Mouse (Mus musculus) liver, embryonic 12.5 days (tissue): ENCODE data around the gene Pdlim5. TPM values are rescaled to one million over a fixed set of nuclear protein-coding genes. Genes with fewer than 3 reads are reported as not detected.
"Not testable (repeated sequence)": the region's sequence is repeated elsewhere in the genome, so short reads cannot be mapped to it uniquely, and the experiment has no call there.

ENCODE experiments used
- ATAC-seq: fragments of 200-750 bp; cut with Nextera tagmentation; 2 replicates; pipeline ENCODE4 v1.8.0; 2017; ENCODE audit warnings: moderate number of reproducible peaks, mild to moderate bottlenecking, moderate library complexity
- H3K27ac ChIP-seq: fragments of 300-500 bp; sonication (generic); 2 replicates; pipeline ENCODE4 v1.5.1; 2016; ENCODE audit warnings: mild to moderate bottlenecking
- H3K27me3 ChIP-seq: fragments of 300-500 bp; sonication (generic); replicated peaks from 2 replicates; pipeline ENCODE4 v1.6.1; 2016; ENCODE audit warnings: mild to moderate bottlenecking, moderate library complexity
- H3K36me3 ChIP-seq: fragments of 300-500 bp; sonication (generic); 2 replicates; pipeline ENCODE4 v1.6.1; 2016; ENCODE audit warnings: mild to moderate bottlenecking, moderate library complexity
- H3K4me1 ChIP-seq: fragments of 300-500 bp; sonication (generic); 2 replicates; pipeline ENCODE4 v1.6.1; 2016
- H3K4me2 ChIP-seq: fragments of 300-500 bp; sonication (generic); 2 replicates; pipeline ENCODE4 v1.6.1; 2016; ENCODE audit warnings: mild to moderate bottlenecking, moderate library complexity
- H3K4me3 ChIP-seq: fragments of 300-500 bp; sonication (generic); 2 replicates; pipeline ENCODE4 v1.5.1; 2016; ENCODE audit warnings: mild to moderate bottlenecking, moderate library complexity
- H3K9ac ChIP-seq: fragments of 300-500 bp; sonication (generic); 2 replicates; pipeline ENCODE4 v1.6.1; 2016; ENCODE audit warnings: mild to moderate bottlenecking, moderate library complexity
- H3K9me3 ChIP-seq: fragments of 300-500 bp; sonication (generic); replicated peaks from 2 replicates; pipeline ENCODE4 v1.6.1; 2016; ENCODE audit warnings: mild to moderate bottlenecking, moderate library complexity
- WGBS: fragments of 180-500 bp; shearing (Covaris S2); methylation state at CpG from one replicate; pipeline ENCODE4 v1.1.7; 2016; ENCODE audit not compliant: insufficient replicate concordance; 5-methylcytosine and 5-hydroxymethylcytosine counted together
- polyA plus RNA-seq: library from polyadenylated mRNA; unstranded; fragments of >200 nt; fragmentation: Nextera tagmentation; extraction: Ambion mirVana; gene quantifications from 2 replicates; pipeline ENCODE4 v1.2.1, GENCODE M21; 2016

Pdlim5 gene
- polyA plus RNA-seq, 1 experiment from 2014 or later = 16.8 TPM

DNA sequence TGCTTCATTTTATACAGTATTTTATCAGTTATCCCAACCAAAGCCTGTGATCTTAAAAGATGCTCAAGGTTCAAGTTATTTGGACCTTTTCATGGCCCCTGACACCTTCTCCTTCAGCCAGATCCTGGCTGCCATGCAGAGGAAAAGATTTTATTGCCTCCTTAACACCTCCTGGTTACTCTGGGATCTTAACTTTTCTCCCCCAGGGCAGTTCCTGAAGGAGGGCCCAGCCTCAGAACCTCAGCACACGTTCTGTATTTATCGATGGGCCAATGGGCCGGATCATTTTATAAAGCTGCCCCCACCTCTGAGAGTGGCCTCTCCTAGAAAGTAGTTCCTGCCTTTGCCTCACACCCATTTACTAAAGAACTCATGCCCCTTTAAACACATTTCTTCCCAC, 189.2 kb downstream of the Pdlim5 start:
- no peaks in the 10 kb centered on the region for H3K4me1 ChIP-seq
- H3K27me3 ChIP-seq = no peaks in the 10 kb centered on the region
- H3K9me3 ChIP-seq = no peaks in the 10 kb centered on the region
- WGBS = 75% methylated on average over 3 of the region's 3 CpGs
- H3K4me3 ChIP-seq = no peak overlapping the region
- no peak overlapping the region for H3K27ac ChIP-seq
- no peak overlapping the region for H3K4me2 ChIP-seq
- no peaks in the 10 kb centered on the region for H3K36me3 ChIP-seq
- ATAC-seq = no peak
- no peak overlapping the region for H3K9ac ChIP-seq

DNA sequence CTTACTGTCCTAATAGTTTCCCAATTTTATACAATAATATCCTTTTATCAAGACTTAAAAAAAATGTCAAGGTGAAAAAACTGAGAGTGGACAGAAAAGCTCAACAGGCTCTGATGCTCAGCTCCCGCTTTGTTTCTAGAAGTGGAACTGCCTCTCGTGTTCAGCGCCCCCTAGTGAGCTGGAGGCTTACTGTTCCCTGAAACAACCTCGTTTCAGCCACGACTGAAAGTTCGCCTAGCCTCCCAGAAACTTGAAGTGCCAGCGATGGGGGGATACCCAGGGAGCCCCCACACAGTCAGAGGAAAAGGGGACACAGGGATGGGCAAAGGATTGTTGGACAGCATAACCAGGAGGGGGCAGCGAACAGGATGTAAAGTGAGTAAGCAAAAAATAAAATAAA, 199.4 kb downstream of the Pdlim5 start:
- no peak for ATAC-seq
- 73% methylated on average over 8 of the region's 8 CpGs for WGBS
- Histone ChIP-seq H3K4me1 (no peaks in the 10 kb centered on the region), H3K36me3 (no peaks in the 10 kb centered on the region), H3K9ac (no peak overlapping the region), H3K4me3 (no peak overlapping the region), H3K4me2 (no peak overlapping the region), H3K27ac (no peak overlapping the region), H3K27me3 (no peaks in the 10 kb centered on the region), H3K9me3 (peaks cover 5% of the 10 kb centered on the region)

DNA sequence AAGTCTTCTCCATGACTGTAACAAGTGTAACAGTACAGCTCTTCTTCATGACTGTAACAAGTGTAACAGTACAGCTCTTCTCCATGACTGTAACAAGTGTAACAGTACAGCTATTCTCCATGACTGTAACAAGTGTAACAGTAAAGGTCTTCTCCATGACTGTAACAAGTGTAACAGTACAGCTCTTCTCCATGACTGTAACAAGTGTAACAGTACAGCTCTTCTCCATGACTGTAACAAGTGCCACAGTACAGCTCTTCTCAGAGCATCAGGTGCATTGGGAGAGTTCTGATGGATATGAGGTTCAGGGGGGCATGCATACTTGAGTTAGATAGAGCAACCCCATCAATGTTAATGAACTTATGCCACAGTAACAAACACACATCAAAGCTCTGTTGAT, 203.9 kb downstream of the Pdlim5 start:
- H3K36me3 ChIP-seq, H3K4me1 ChIP-seq, ATAC-seq: not testable (repeated sequence)

More for the DNA sequence above, 203.9 kb downstream of the Pdlim5 start:
- not testable (repeated sequence) for H3K9ac ChIP-seq, H3K27ac ChIP-seq, H3K4me2 ChIP-seq, H3K27me3 ChIP-seq, H3K4me3 ChIP-seq, H3K9me3 ChIP-seq

Other genes starting within 250 kb of the Pdlim5 start
- gene Bmpr1b, start 226.3 kb downstream of the Pdlim5 start, polyA plus RNA-seq = 0.43 and 0.45 TPM in 2 replicates
- 0.17 TPM in 1 of 2 replicates, not detected in the other for gene Gbp5, start 98.3 kb upstream of the Pdlim5 start, polyA plus RNA-seq
- 2.1 and 2.4 TPM in 2 replicates for gene Gbp7, start 134.6 kb upstream of the Pdlim5 start, polyA plus RNA-seq
- gene Gbp3, start 164.3 kb upstream of the Pdlim5 start, polyA plus RNA-seq = 0.86 and 0.87 TPM in 2 replicates
- gene Gbp2b, start 199.2 kb upstream of the Pdlim5 start, polyA plus RNA-seq = not detected in 2 replicates
- 1.9 and 2.1 TPM in 2 replicates for gene Gbp2, start 224.9 kb upstream of the Pdlim5 start, polyA plus RNA-seq